8 mouse cellular contexts compared by ENCODE assay signal in genomic region chr7:79392860-79393513, GRCm38 (mm10). TPM values are rescaled to one million over a fixed set of nuclear protein-coding genes. Genes with fewer than 3 reads are reported as not detected.
DNase-seq lines count a peak whose midpoint lies in the region; ATAC-seq and TF ChIP-seq lines count a peak whose summit lies in the region.

No protein-coding gene starts in this region.

- peaks cover 2% of the 10 kb centered on the region for H3K4me1 ChIP-seq in thymus, adult 2 months (replicated peaks; ENCODE audit: control insufficient read depth, insufficient read depth, low read length)
- H3K4me1 ChIP-seq in intestine, embryonic 15.5 days (replicated peaks), result peaks cover 4% of the 10 kb centered on the region; the same call in 1 of the 2 replicates

- no peaks in the 10 kb centered on the region for H3K9me3 ChIP-seq in intestine, embryonic 15.5 days

- peak; percentile 23 for DNase-seq in thymus, adult 2 months
- DNase-seq in thymus, adult 18-20 months, result no peak
- peak; percentile 31 for DNase-seq in embryo, embryonic 9.5 days (ENCODE audit: extremely low spot score)
- DNase-seq in naive thymus-derived CD4-positive, alpha-beta T cell, adult 2 months (ENCODE audit: low read depth), result peak; percentile 82
- DNase-seq in adrenal gland, adult 8-10 months, result no peak
- DNase-seq in layer of hippocampus, adult 9-11 months, result no peak
- DNase-seq in kidney, postnatal 10 days, result no peak

- peak; percentile 58 for ATAC-seq in intestine, embryonic 15.5 days

- H3K4me3 ChIP-seq in thymus, adult 2 months (ENCODE audit: control insufficient read depth, insufficient read depth, low read length), result no peak overlapping the region
- H3K4me3 ChIP-seq in intestine, embryonic 15.5 days (replicated peaks), result peak overlapping the region; percentile 73

- H3K4me2 ChIP-seq in intestine, embryonic 15.5 days (replicated peaks), result peak overlapping the region; percentile 96

- no peak for TF ChIP-seq CTCF in thymus, adult 2 months (IDR thresholded peaks at IDR 0.05; ENCODE audit: borderline replicate concordance, control insufficient read depth, extremely low read depth, insufficient read depth, low read length, poor library complexity)

- H3K27ac ChIP-seq in thymus, adult 2 months (ENCODE audit: control insufficient read depth, insufficient read depth, low read length), result no peak overlapping the region
- no peak overlapping the region for H3K27ac ChIP-seq in intestine, embryonic 15.5 days

- WGBS in thymus, adult 2 months, result 37% methylated on average over 9 of the region's 9 CpGs
- 50% methylated on average over 9 of the region's 9 CpGs for WGBS in intestine, embryonic 15.5 days

- TF ChIP-seq POLR2A in thymus, adult 2 months (IDR thresholded peaks at IDR 0.05; ENCODE audit: control insufficient read depth, extremely low read depth, insufficient read depth, low read length, poor library complexity), result no peak

- H3K36me3 ChIP-seq in thymus, adult 2 months (ENCODE audit: control insufficient read depth, insufficient read depth, low read length), result no peaks in the 10 kb centered on the region
- H3K36me3 ChIP-seq in intestine, embryonic 15.5 days, result no peaks in the 10 kb centered on the region

- H3K9ac ChIP-seq in intestine, embryonic 15.5 days, result peak overlapping the region; percentile 72

- no peaks in the 10 kb centered on the region for H3K27me3 ChIP-seq in thymus, adult 2 months (ENCODE audit: control insufficient read depth, insufficient read depth, low read length)
- H3K27me3 ChIP-seq in intestine, embryonic 15.5 days (replicated peaks), result no peaks in the 10 kb centered on the region

RNA-seq across cellular contexts. Expression of gene Fanci, which starts 1.3 kb away (rescaled TPM):
- polyA plus RNA-seq in thymus, adult 2 months (2012; rRNA removed), result 7.8 and 10.1 TPM in 2 replicates
- 7.9 and 8.6 TPM in 2 replicates for polyA plus RNA-seq in intestine, embryonic 15.5 days (2015; fragmentation: Nextera tagmentation; extraction: Ambion mirVana)
- under 1 TPM; 0.20 to 0.95 (median 0.43) TPM for total RNA-seq in adrenal gland, adult 8-10 months (2022)

RNA-seq across cellular contexts. Expression of gene Rlbp1, which starts 6.1 kb away (rescaled TPM):
- polyA plus RNA-seq in thymus, adult 2 months (2012; rRNA removed), result 0.11 and 0.78 TPM in 2 replicates
- polyA plus RNA-seq in intestine, embryonic 15.5 days (2015; fragmentation: Nextera tagmentation; extraction: Ambion mirVana), result 0.24 and 0.29 TPM in 2 replicates
- total RNA-seq in adrenal gland, adult 8-10 months (2022), result 1 to 10 TPM in 1 of 4 experiments, under 1 TPM in 1, not detected in 2; 0.17 to 1.4 TPM

Comparison
In these comparisons a context has a peak if more than half of its experiments do, and no peak if none do; other contexts are left out.
1. DNase-seq: peak in thymus, adult 2 months (single experiment), embryo, embryonic 9.5 days (single experiment) and naive thymus-derived CD4-positive, alpha-beta T cell, adult 2 months (single experiment); none in thymus, adult 18-20 months (0 of 2), adrenal gland, adult 8-10 months (single experiment), layer of hippocampus, adult 9-11 months (single experiment) and kidney, postnatal 10 days (single experiment).